Mouse (Mus musculus): Measurements from ENCODE around the gene Cdc42bpa.

Gene Cdc42bpa

GRCm38 (mm10) chr1:180162986-180163385, 202.7 kb downstream of the Cdc42bpa start:
- no peak for DNase-seq (ENCODE audit: low spot score)

- DNase-seq (ENCODE audit: low spot score): no peak
These were observed 206.3 kb downstream of the Cdc42bpa start for GRCm38 (mm10) chr1:180166533-180166932.

GRCm38 (mm10) chr1:180168294-180168693, 208.0 kb downstream of the Cdc42bpa start:
- no peak for DNase-seq (ENCODE audit: low spot score)

GRCm38 (mm10) chr1:180169161-180169560, 208.9 kb downstream of the Cdc42bpa start:
- DNase-seq (ENCODE audit: low spot score): no peak

- DNase-seq (ENCODE audit: low spot score): no peak
These were observed 209.8 kb downstream of the Cdc42bpa start for GRCm38 (mm10) chr1:180170071-180170470.

- no peak for DNase-seq (ENCODE audit: low spot score)
These were observed 211.6 kb downstream of the Cdc42bpa start for GRCm38 (mm10) chr1:180171883-180172282.

- no peak for DNase-seq (ENCODE audit: low spot score)
These were observed 212.3 kb downstream of the Cdc42bpa start for GRCm38 (mm10) chr1:180172600-180172999.

GRCm38 (mm10) chr1:180173017-180173416, 212.7 kb downstream of the Cdc42bpa start:
- no peak for DNase-seq (ENCODE audit: low spot score)

- no peak for DNase-seq (ENCODE audit: low spot score)
These were observed 214.4 kb downstream of the Cdc42bpa start for GRCm38 (mm10) chr1:180174718-180175117.

GRCm38 (mm10) chr1:180175167-180175566, 214.9 kb downstream of the Cdc42bpa start:
- DNase-seq (ENCODE audit: low spot score): no peak

GRCm38 (mm10) chr1:180175635-180176034, 215.4 kb downstream of the Cdc42bpa start:
- no peak for DNase-seq (ENCODE audit: low spot score)

GRCm38 (mm10) chr1:180176784-180177183, 216.5 kb downstream of the Cdc42bpa start:
- DNase-seq (ENCODE audit: low spot score): no peak

GRCm38 (mm10) chr1:180178340-180178739, 218.1 kb downstream of the Cdc42bpa start:
- DNase-seq (ENCODE audit: low spot score): no peak

GRCm38 (mm10) chr1:180179100-180179499, 218.8 kb downstream of the Cdc42bpa start:
- no peak for DNase-seq (ENCODE audit: low spot score)

GRCm38 (mm10) chr1:180179840-180180239, 219.6 kb downstream of the Cdc42bpa start:
- DNase-seq (ENCODE audit: low spot score): no peak

GRCm38 (mm10) chr1:180181304-180181965, 221.2 kb downstream of the Cdc42bpa start:
- DNase-seq (ENCODE audit: low spot score): peak; percentile 11

GRCm38 (mm10) chr1:180181966-180182319, 221.7 kb downstream of the Cdc42bpa start:
- DNase-seq (ENCODE audit: low spot score): peak; percentile 22

GRCm38 (mm10) chr1:180182731-180183130, 222.5 kb downstream of the Cdc42bpa start:
- peak; percentile 3 for DNase-seq (ENCODE audit: low spot score)

GRCm38 (mm10) chr1:180183525-180184159, 223.4 kb downstream of the Cdc42bpa start:
- no peak for DNase-seq (ENCODE audit: low spot score)

- DNase-seq (ENCODE audit: low spot score): no peak
These were observed 224.5 kb downstream of the Cdc42bpa start for GRCm38 (mm10) chr1:180184768-180185167.

GRCm38 (mm10) chr1:180185877-180186276, 225.6 kb downstream of the Cdc42bpa start:
- no peak for DNase-seq (ENCODE audit: low spot score)

- no peak for DNase-seq (ENCODE audit: low spot score)
These were observed 226.1 kb downstream of the Cdc42bpa start for GRCm38 (mm10) chr1:180186371-180186770.

- DNase-seq (ENCODE audit: low spot score): no peak
These were observed 228.7 kb downstream of the Cdc42bpa start for GRCm38 (mm10) chr1:180188951-180189350.

GRCm38 (mm10) chr1:180191112-180191511, 230.8 kb downstream of the Cdc42bpa start:
- no peak for DNase-seq (ENCODE audit: low spot score)
